Mouse (Mus musculus) spleen, embryonic (tissue): ENCODE data around the gene Wdr66.

Experiments
- CTCF ChIA-PET: fragments of 350-600 bp; sonication (Branson Sonifier 250); formaldehyde crosslinking; loops from one replicate; lab custom pipeline; 2022; lab: Charles Lee

Gene Wdr66

DNA sequence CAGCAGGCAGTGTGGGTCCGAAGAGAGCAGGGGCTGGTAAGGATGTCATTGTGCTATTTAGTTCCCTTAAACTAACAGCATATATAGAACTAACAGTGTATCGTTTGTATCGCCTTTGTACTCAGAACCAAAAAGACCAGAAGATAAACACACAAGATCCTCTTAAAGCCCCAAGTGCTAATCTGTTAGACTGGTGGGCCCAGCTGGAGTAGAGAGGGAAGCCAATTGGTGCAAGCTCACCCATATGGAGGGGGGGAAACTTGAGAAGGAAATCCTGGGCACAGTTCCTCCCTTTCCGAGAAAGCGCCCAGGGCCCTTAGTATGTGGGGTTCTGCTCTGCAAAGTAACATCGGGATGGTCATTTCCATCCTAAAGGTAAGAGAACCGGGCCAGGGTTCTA lies 58.3 kb downstream of the Wdr66 start:
- CTCF ChIA-PET: interaction anchor here (0.6 kb wide), 1 partner anchor 25 kb away, joined by 3 read pairs; no protein-coding TSS in a partner anchor

DNA sequence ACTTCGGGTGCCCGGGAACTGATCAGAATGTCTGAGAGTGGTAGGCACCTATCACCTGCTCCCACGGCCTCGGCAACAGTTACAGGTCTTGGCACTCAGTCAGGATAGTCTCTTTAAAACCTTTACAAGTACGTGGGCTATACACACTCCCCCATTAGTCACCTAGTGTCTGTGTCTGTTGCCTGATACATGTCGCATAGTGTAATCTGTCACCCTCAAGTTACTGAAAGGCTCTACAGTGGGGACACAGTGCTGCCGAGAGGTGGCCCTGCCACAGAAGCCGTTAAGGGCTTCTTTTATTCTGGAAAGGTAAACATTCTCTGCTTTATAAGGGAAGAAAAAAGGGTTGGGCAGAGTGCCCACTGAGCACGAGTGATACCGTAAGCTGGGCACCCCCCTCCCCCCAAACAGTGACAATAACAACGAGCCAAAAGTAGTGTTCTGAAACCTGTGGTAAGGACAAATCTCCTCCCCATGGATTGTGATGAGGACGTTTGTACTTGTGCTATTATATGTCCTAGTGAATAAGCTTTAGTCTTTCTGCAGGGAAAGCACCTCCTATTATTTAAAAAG lies 61.2 kb downstream of the Wdr66 start:
- CTCF ChIA-PET: interaction anchor here (0.7 kb wide), 1 partner anchor 241 kb away, joined by 5 read pairs; no protein-coding TSS in a partner anchor

DNA sequence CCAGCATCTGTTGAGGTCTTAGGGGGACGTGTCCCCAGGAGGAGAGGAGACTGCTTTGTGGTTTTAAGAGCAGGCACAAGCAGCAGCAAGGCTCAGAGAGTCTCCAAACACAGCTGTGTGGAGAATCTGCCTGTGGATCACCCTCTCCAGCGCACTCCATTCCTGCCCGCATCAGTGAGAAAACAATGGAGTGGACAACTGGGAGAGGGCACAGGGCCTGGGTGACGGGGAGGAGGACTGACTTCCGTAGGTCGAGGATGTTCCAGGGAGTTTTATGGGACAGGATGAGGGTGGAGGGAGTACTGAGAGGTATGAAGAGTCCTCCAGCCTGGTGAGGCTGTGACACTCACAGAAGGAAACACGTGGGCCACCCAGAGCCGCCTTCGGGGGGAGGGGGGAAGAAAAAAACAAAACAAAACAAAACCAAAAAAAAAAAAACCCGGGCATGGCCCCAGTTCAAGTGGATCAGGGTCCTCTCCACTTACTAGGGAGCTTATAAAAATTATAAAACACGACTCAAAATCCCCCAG lies 62.0 kb downstream of the Wdr66 start:
- CTCF ChIA-PET: interaction anchor here (0.7 kb wide), 1 partner anchor 240 kb away, joined by 5 read pairs; no protein-coding TSS in a partner anchor

DNA sequence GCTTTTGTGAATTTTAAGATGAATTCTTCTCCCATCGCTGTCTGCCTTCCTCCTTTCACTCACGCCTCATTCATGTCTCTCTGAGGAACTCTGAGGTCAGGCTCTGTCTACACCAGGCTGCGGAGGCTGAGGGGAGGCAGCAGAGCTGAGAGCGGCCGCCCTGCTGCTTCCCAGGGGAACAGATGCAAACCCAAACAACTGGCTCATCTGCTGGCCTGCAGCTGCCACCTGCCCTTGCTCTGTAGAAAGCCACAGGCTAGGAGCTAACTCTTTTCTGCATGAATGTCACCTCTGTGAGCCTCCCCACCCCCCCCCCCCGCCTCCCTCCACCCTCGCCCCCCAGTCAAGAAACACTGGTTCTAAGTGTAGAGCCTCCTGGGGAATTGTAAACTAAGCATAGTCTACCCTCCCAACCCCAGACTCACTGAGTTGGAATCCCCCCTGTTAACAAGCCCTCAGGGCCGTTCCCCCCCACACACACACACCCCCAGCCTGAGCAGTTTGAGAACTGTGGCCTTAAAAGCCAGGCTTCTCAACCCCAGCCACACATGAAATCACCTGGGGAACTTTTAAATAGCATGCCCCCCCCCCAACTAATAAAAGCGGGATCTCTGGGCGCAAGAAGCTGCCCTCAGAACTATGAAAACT lies 63.4 kb downstream of the Wdr66 start:
- CTCF ChIA-PET: no interaction called here

DNA sequence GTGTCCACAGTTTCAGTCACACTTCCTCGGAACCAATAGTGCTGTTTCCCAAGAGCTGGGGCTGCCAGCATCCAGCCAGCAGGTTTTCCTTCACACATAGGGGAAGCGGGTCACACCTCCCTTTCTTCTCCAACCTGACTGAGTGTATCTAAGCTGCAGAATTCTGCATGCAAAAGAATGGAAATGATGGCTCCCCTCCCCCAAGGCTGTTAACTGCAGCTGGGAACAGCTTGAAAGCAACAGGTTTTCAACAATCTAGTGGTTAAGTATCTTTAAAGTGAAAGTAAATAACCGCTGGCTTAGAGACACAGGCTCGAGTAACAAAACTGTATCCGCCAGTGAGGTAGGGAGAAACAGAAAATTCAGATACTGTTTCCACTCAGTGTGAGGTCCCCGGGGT lies 66.1 kb downstream of the Wdr66 start:
- CTCF ChIA-PET: interaction anchor here (0.5 kb wide), 1 partner anchor 58 kb away, joined by 3 read pairs; no protein-coding TSS in a partner anchor

DNA sequence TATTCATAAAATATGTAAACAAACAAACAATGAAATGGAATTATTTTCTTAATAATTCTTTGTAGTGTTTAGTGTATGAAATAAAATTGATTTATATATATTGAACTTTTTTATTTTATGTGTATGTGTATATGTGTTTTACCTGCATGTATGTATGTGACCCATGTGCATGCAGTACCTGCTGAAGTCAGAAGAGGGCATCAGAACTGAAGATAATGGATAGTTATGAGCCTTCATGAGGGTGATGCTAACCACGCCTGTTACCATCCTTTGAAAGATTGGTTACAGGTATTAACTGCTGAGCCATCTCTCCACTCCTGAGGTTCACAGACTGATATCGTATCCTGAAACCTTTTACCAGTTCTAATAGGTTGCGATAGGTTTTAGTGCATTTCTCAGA lies 68.2 kb downstream of the Wdr66 start:
- CTCF ChIA-PET: no interaction called here

DNA sequence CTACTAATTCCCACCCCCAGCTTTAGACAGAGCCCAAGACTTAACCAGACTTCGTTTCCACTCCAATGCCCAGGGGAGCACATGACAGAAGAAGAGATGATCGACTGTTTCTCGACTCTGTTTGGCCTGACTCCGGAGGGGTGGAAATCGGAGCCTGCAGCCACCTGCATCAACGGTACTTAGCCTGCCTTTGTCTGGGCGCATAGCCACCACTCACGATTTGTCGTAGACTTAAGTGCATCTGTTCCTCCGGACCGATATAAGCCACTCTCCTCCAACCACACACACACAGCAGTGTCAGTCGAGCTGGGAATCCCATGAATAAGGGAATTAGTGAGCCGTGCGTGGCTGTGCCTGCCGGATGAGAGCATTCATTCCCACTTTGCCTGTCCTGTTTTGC lies 72.3 kb downstream of the Wdr66 start:
- CTCF ChIA-PET: interaction anchor here (0.6 kb wide), 2 partner anchors 22 to 53 kb away, joined by 3 read pairs; no protein-coding TSS in a partner anchor

DNA sequence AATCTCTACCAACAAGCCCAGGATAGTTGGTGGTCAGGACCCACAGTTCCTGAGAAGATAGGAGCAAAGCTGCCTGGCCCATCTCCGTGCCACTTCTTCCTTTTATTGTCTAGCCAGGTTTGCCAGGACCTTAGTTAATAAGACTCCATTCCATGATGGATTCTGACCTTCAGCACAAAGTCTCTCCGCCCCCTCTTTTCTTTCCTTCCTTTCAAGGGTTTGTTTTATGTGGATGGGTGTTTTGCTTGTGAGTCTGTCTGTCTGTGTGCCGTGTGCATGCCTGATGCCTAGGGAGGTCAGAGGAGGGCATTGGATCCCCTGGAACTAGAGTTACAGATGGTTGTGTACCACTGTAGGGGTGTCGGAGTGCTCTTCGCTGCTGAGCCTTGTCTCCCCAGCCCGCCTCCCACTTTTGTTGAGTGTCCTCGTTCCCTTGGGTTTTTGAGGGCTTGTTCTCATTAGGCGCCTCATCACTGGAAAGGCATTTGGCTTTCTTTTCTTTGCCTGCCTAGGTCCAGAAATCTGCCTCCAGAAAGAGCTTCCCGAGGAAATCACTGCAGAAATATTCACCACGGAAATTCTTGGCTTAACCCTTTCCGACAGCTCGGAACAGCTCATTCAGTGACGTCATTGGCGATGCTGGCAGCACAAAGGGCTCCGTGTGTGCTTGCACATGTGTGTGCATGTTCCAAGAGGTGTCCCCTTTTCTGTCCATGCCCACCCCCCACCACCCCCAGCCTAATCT lies 74.3 kb downstream of the Wdr66 start:
- CTCF ChIA-PET: no interaction called here

DNA sequence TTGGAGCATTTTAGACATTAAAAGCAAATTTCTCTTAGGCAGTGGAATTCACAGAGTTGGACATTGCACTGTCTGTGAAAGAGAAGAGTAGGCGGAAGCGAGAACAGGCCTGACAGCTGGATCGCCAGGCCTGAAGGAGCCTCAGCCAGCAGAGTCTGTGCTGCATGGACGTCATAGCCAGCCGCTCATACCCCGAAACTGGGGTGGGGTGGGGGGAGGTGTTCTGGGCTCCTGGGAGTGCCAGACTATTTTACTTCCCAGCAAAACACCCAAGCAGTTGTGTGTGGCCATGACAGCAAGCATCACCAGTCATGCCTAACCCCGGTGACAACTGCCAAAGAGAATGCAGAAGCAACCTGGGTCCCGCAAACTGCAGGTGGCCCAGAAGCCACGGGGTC lies 74.8 kb downstream of the Wdr66 start:
- CTCF ChIA-PET: no interaction called here

DNA sequence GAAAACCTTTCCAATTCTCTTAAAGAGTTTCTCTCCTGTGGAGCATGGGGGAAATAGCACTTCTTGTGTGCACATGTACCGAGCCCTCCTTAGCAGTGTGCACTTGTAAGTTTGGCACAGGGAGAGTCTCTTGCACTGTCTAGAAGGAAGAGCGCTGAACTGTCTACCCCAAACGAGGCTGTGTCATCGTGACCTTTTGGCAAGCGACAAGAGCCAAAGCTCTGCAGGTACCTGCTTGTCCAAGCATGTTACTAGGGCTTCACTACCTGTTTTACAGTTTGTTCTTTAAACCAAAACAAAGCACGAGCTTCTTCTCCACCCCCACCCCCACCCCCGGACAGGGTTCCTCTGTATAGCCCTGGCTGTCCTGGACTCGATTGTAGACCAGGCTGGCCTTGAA lies 75.8 kb downstream of the Wdr66 start:
- CTCF ChIA-PET: interaction anchor here (0.6 kb wide), 1 partner anchor 645 kb away, joined by 6 read pairs; no protein-coding TSS in a partner anchor

DNA sequence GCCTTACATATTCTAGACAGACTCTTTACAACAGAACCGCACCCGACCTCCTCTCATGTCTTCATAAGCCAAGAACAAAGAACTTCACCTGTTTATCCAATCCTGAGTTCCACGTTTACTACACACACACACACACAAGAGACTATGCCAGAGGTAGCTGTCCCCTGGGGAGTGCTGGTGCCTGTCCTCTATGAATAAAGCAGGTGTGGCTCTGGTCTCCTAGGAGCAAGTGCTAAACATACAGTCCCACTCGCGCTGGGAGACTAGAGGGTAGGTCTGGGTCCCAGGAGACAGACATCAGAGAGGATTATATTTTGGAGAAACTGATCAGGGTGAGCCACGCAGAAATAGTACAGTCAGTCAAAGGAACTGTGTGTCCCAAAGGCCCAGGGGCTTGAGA lies 81.7 kb downstream of the Wdr66 start:
- CTCF ChIA-PET: no interaction called here

DNA sequence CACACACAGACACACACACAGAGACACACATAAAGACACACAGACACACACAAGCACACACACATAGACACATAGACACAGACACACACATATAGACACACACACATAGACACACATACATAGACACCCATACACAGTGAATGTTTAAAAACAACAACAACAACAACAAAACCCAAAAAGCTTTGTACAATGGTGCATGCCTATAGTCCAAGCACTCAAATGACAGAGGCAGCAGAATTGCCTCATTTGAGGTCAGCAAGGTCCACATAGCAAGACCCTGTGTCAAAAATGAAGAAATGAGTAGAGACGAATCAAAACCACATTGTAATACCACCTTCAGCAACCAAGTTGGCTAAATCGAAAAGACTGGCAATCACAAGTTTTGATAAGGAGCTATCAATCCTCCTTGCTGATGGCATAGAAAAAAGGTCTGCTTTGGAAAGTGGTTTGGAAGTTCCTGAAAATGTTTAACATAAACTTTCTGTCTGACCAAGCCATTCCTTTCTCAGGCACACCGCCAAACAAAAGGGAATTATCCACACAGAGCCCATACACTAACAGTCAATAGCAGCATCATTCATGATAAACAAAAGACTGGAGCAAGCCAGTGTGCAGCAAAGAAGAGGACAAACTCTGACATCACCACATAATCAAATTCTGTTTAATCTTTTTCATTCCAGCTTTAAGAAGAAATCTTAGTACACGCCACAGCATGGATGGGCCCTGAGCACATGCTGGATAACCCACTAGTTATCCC lies 84.5 kb downstream of the Wdr66 start:
- CTCF ChIA-PET: interaction anchor here (0.7 kb wide), 1 partner anchor 13 kb away, joined by 6 read pairs; no protein-coding TSS in a partner anchor

DNA sequence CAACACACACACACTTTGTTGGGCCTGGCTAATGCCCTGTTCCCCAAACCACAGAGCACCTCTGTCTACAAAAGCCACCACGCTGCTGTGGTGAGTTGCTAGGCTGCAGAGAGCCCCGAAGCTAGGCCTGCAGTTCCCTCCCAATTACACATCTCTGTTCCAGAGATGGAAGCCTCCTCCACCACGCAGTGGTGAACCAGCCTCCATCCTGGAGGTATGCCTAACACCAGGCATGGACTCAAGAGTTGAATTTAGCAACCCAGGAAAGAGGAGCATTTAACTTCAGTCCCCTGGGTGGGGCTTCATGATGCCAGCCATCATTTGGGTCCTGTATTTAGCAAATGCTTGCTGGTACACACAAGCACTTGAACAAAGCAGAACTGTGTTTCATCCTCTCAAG lies 86.6 kb downstream of the Wdr66 start:
- CTCF ChIA-PET: no interaction called here

DNA sequence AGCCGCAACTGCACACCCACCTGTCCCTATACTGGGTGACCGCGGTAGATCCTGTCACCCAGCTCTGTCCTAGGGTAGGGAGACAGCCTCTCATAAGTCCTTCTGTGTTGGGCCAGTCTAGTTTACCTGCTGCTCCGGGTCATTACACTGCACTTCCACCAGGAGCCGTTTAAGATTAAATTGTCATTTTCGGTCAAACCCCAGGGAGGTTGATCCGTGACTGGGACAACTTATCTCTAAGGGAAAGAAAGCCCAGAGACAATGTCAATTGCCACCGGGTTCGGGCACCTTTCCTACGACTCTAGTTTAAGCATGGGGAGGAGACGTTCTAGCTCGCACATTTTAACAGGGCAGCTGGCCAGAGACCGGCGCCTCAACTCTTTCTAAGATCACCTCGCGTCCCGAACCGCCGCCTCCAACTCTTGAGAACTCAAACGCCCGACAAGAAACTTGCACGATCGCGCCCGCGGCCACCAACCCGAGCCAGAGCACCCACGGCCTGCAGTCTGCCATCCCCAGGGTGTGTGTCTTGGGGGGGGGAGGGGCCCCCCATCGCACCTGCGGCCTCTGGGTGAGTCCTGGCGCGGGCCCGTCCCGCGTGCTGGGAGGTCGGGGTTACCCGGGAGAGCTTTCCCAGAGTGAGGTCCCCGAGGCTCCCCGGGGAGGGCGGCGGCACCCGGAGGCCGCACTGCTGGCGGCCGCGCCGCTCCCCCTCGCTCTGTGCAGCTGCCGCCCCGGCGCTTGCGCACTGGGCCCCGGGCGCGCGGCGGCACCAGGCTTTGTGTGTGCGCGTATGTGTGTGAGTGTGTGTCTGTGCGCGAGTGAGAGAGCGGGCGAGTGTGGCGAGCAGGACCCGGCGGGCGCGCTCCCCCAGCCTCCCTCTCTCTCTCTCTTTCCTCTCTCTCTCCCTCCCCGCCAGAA lies 92.1 kb downstream of the Wdr66 start, which contains the start of gene Bcl7a:
Gene Bcl7a (plus strand): TSS at position 128 of the 921 bp plus-strand sequence.
- CTCF ChIA-PET: interaction anchor here (0.5 to 1.5 kb wide), 2 partner anchors 53 to 1507 kb away, joined by 3 read pairs; partner anchors contain the start of gene Sh2b3

DNA sequence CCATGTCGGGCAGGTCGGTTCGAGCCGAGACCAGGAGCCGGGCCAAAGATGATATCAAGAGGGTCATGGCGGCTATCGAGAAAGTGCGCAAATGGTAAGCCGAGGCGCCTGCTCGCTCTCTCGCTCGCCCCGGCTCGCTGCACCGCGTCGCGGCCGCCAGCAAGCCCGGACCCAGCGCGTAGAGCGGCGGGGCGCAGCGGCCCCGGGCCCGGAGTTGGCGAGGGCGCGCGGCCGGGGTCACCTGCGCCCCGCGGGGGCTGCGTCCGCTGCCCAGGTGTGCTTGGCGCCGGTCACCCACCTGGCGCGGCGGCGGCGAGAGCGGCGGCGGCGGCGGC lies 92.7 kb downstream of the Wdr66 start:
- CTCF ChIA-PET: interaction anchor here (0.7 to 1.5 kb wide), 2 partner anchors 53 to 120 kb away, joined by 3 read pairs; no protein-coding TSS in a partner anchor

DNA sequence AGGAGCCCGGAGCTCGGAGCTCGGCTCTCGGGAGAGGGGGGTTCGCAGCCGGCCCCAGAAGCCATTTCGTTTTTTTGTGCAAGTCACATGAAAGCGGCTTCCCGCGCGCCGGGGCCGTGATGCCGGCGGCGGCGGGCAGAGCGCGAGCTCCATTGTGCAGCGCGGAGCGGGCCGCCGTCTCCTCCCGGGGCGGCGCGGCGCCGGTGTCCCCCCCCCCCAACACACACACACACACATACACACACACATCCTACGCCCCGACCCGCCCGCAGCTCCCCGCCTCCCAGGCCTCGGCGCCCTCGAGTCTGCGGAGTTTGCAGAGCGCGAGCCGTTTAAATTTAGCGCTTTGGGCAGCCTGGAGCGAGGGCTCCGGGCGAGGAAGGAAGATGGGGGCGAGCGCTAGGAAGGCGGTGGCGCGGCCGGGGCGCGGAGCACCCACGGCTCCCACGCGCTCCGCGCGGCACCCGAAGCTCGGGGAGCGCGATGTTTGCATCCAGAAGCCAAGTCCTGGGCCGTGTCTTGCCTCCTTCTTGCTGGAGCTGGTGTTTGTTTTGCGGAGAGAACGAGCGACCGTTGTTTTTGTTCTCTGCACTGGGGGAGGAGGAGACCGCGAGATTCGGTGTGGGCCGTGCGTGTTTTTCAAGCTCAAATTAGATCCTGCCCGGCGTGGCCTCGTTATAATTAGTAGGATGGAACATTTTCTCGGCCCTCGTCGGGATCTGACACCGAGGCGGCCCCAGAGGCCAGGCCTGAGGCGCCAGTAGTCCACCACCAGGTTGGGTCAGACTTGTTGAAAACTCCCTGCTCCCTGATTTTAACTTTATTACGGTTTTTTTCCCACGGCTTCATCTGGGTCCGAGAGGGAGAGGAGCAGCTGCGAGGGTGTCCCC lies 93.3 kb downstream of the Wdr66 start:
- CTCF ChIA-PET: interaction anchor here (0.7 to 1.5 kb wide), 2 partner anchors 54 to 119 kb away, joined by 3 read pairs; no protein-coding TSS in a partner anchor

DNA sequence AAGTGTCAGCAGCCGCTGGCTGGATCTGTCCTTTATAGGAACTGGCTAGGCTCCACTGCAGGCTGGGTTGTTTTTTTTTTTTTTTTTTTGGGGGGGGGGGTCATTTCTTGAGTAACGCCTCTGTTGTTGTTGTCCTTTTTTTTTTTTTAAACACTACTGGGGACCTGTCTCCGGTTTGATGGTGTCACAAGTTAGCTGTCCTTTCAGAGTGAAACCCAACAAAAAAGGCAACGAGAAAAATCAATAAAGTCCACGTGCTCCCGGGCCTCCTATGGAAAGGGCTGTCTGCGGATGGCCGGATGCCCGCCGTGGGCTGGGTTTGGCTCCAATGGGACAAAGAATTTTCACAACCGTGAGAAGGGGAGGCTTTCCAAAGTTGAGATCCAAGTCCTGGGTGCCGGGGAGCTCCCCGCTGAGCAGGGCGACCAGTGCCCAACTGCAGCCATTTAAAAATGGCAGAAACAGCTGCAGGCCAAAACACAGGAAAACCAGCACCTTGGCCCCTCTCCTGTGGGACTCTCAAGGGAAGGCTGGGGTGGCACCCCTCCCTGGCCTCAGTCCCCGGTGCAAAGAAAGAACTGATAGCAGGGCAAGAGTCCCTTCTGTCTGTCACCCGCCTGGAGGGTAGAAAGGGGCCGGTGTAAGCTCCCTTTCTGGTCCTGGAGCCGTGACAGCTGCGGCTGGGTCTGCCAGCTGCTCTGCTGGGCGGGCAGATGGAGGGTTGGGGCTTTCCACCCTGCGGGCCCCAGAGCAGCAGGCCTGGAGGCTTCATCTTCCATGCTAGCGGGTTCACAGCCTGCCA lies 94.2 kb downstream of the Wdr66 start:
- CTCF ChIA-PET: interaction anchor here (0.6 to 0.7 kb wide), 3 partner anchors 76 to 1523 kb away, joined by 3 to 7 read pairs (median 3); no protein-coding TSS in a partner anchor

DNA sequence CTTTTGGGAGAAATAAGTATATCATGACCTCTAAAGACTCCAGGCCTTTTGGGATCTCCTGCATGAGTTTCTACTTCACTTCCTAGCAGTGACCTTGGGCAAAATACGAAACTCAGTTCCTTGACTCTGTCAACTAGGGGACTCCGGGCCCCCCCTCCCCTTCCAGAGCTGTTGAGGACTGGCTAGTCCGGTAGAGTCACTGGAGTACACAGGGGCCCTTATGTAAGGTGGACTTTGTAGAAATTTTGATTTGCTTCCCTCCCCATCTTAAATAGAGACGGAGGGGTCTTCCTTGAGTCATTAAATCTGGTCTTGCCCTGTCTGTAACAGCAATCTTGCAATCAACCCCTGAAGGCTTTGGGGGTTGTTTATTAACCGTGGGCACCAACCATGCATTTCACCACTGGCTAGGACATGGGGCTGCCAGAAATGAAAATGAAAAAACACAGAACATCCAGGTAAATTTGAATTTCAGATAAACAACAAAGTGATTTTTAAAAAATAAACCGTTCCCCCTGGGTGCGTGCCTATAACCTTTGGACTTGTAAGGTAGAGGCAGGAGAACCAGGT lies 94.9 kb downstream of the Wdr66 start:
- CTCF ChIA-PET: no interaction called here
